Mouse (Mus musculus): ENCODE results near the gene Ackr1. TPM values are rescaled to one million over a fixed set of nuclear protein-coding genes. Genes with fewer than 3 reads are reported as not detected.

Gene Ackr1
- polyA plus RNA-seq, 1 experiment from 2014 or later = 1.9 TPM

DNA sequence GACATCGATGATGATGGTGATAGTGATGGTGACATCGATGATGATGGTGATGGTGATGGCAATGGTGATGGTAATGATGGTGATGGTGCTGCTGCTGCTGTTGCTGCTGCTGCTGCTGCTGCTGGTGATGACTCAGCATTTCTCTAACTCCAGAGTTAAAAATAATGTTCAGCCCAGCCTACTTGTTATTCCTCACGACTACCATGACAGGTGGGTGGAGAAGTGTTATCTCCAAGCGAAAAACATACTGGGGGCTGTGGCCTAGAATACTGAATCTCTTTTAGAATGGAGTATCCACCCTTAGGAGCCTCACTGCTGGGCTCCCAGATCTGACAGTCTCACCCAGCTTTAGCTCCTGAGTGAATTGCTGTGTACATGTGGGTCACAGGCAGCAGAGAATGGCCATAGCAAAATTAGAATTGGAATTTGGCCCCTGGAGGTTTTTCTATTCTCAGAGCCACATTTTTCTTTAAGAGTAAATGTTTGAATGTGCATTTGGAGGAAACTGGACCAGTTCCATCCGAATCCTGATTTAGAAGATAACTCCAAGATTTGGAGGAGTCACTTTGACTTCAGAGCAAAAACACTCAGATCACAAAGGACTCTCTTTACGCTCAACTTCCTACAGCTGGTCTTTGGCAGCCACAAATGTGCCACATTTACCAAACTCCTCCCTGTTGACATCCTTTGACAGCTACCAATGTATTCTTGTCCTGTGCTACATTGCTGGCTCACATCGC, 21.7 kb upstream of the Ackr1 start:
- no peak overlapping the region for H3K27ac ChIP-seq (ENCODE audit: low read length)
- 71% methylated on average over 7 of the region's 7 CpGs for WGBS
- H3K36me3 ChIP-seq (ENCODE audit: control insufficient read depth, insufficient read depth, low read length) = no peaks in the 10 kb centered on the region
- H3K9ac ChIP-seq (replicated peaks; ENCODE audit: low read depth, low read length) = no peak overlapping the region
- no peaks in the 10 kb centered on the region for H3K9me3 ChIP-seq (ENCODE audit: control insufficient read depth, low read depth, low read length)
- H3K27me3 ChIP-seq (ENCODE audit: control insufficient read depth, insufficient read depth, low read length) = no peaks in the 10 kb centered on the region
- ATAC-seq (ENCODE audit: insufficient number of reproducible peaks, insufficient read depth, low FRiP score, low read depth) = no peak
- no peaks in the 10 kb centered on the region for H3K4me1 ChIP-seq (ENCODE audit: control insufficient read depth, insufficient read depth, low read length)
- no peak overlapping the region for H3K4me2 ChIP-seq (replicated peaks; ENCODE audit: low read depth, low read length)
- H3K4me3 ChIP-seq (ENCODE audit: low read depth, low read length) = no peak overlapping the region

DNA sequence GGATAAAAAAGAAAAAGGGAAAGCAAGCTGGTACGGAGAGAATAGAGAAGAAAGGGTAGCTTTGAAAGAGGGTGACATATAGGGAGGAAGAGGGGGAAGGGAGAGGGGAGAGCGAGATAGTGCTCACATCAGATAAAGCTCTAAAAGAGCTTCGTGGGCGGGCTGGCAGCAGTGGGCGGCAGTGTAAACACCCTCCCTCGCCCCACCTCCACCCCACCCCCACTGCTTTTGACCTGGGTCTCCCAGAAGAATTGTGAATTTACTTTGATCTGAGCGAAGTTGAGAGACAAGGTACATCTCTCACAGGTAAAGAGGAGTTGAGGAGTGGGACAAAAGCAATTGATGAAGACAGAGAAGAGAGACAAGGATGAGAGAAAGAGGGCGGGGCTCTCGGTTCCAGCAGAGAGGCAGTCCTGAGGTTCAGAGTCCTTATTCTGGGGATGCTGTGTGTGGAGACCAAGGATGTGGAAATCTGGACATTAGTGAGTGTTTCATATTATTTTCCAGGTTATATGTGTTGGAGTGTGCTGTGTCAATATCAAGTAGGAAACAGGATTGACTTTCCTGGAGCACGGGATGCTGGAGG, 16.9 kb upstream of the Ackr1 start, which contains the start of gene Aim2:
TSS of gene Aim2 (plus strand) at position 508 of the 586 bp plus-strand sequence.
- ATAC-seq (ENCODE audit: insufficient number of reproducible peaks, insufficient read depth, low FRiP score, low read depth) = peak; percentile 68; the same call in 1 of the 2 replicates
- Histone ChIP-seq H3K36me3 (ENCODE audit: control insufficient read depth, insufficient read depth, low read length) (no peaks in the 10 kb centered on the region), H3K9ac (replicated peaks; ENCODE audit: low read depth, low read length) (no peak within 1 kb of the TSS; the same call in 1 of the 2 replicates), H3K4me2 (replicated peaks; ENCODE audit: low read depth, low read length) (peak within 1 kb of the TSS; percentile 47), H3K27me3 (ENCODE audit: control insufficient read depth, insufficient read depth, low read length) (no peaks in the 10 kb centered on the region), H3K4me1 (ENCODE audit: control insufficient read depth, insufficient read depth, low read length) (no peaks in the 10 kb centered on the region), H3K9me3 (ENCODE audit: control insufficient read depth, low read depth, low read length) (no peaks in the 10 kb centered on the region), H3K27ac (ENCODE audit: low read length) (no peak within 1 kb of the TSS), H3K4me3 (ENCODE audit: low read depth, low read length) (peak within 1 kb of the TSS; percentile 16)
- 11% methylated on average over 10 of the region's 10 CpGs for WGBS

DNA sequence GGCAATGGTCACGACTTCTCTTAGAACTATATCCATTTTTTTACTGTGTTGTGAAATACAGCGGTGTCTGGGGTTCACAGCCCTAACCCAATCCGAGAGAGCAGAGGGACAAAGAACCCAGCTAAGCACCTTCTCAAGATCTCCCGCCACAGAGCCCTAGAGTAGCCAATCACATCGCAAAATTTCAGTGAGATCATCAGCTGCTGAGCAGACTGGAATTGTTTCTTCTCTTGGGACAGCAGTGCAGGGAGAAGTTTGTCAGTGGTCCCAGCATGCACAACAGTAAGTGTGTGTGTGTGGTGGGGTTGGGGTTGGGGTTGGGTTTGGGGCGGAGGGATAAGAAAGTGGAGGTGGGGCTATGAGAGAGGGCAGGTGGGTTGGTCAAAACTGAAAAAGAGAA, 16.4 kb upstream of the Ackr1 start:
- Histone ChIP-seq H3K36me3 (ENCODE audit: control insufficient read depth, insufficient read depth, low read length) (no peaks in the 10 kb centered on the region), H3K4me3 (ENCODE audit: low read depth, low read length) (peak overlapping the region; percentile 16), H3K4me1 (ENCODE audit: control insufficient read depth, insufficient read depth, low read length) (no peaks in the 10 kb centered on the region), H3K4me2 (replicated peaks; ENCODE audit: low read depth, low read length) (peak overlapping the region; percentile 47), H3K9ac (replicated peaks; ENCODE audit: low read depth, low read length) (no peak overlapping the region; the same call in 1 of the 2 replicates), H3K27me3 (ENCODE audit: control insufficient read depth, insufficient read depth, low read length) (no peaks in the 10 kb centered on the region), H3K27ac (ENCODE audit: low read length) (no peak overlapping the region), H3K9me3 (ENCODE audit: control insufficient read depth, low read depth, low read length) (no peaks in the 10 kb centered on the region)
- ATAC-seq (ENCODE audit: insufficient number of reproducible peaks, insufficient read depth, low FRiP score, low read depth) = peak; percentile 84
- 4% methylated on average over 6 of the region's 6 CpGs for WGBS

DNA sequence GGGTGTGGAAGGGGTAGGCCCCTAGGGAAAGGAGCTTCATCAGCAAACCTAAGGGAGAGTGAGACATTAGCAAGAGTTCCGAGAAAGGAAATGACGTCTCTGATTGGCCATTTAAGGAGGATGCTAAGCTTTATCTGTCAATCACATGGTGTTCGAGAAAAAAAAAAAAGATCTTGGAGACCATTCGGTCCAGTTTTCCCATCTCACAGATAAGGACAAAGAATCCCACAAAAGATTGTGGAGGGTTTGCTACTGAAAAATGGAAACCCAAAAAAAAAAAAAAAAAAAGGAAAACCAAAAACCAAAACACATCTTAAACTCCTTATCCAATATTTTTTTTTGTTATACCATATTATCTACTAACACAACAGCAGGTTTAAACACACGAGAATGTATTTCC, 15.6 kb upstream of the Ackr1 start:
- Histone ChIP-seq H3K4me2 (replicated peaks; ENCODE audit: low read depth, low read length) (no peak overlapping the region), H3K4me3 (ENCODE audit: low read depth, low read length) (no peak overlapping the region), H3K27ac (ENCODE audit: low read length) (no peak overlapping the region), H3K36me3 (ENCODE audit: control insufficient read depth, insufficient read depth, low read length) (no peaks in the 10 kb centered on the region), H3K9ac (replicated peaks; ENCODE audit: low read depth, low read length) (no peak overlapping the region), H3K9me3 (ENCODE audit: control insufficient read depth, low read depth, low read length) (no peaks in the 10 kb centered on the region), H3K4me1 (ENCODE audit: control insufficient read depth, insufficient read depth, low read length) (no peaks in the 10 kb centered on the region), H3K27me3 (ENCODE audit: control insufficient read depth, insufficient read depth, low read length) (no peaks in the 10 kb centered on the region)
- no peak for ATAC-seq (ENCODE audit: insufficient number of reproducible peaks, insufficient read depth, low FRiP score, low read depth)
- 72% methylated on average over 5 of the region's 5 CpGs for WGBS

DNA sequence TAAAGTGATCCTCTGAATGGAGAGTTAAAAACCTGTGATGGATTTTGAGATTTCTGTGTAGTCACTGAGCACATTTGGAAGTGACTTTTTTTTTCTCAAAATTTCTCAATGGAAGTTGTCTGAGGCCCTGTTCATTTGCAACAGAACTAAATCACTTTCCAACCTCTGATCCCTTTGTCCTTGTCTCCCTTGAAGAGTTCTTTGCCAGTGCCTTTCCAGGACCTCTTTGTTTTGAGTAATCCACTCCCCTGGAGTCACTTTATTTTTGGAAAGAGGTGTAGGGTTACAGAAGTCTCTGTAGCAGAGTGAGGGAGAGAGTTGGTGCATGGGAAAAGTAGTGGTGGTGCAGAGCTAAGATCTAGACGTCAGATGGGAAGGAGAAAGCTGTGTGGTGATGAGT, 15.0 kb upstream of the Ackr1 start:
- H3K4me2 ChIP-seq (replicated peaks; ENCODE audit: low read depth, low read length) = no peak overlapping the region
- 36% methylated on average over 1 of the region's 1 CpGs for WGBS
- ATAC-seq (ENCODE audit: insufficient number of reproducible peaks, insufficient read depth, low FRiP score, low read depth) = no peak
- H3K9ac ChIP-seq (replicated peaks; ENCODE audit: low read depth, low read length) = no peak overlapping the region
- no peaks in the 10 kb centered on the region for H3K36me3 ChIP-seq (ENCODE audit: control insufficient read depth, insufficient read depth, low read length)
- H3K9me3 ChIP-seq (ENCODE audit: control insufficient read depth, low read depth, low read length) = no peaks in the 10 kb centered on the region
- no peaks in the 10 kb centered on the region for H3K27me3 ChIP-seq (ENCODE audit: control insufficient read depth, insufficient read depth, low read length)
- H3K4me1 ChIP-seq (ENCODE audit: control insufficient read depth, insufficient read depth, low read length) = no peaks in the 10 kb centered on the region
- no peak overlapping the region for H3K4me3 ChIP-seq (ENCODE audit: low read depth, low read length)
- H3K27ac ChIP-seq (ENCODE audit: low read length) = no peak overlapping the region

DNA sequence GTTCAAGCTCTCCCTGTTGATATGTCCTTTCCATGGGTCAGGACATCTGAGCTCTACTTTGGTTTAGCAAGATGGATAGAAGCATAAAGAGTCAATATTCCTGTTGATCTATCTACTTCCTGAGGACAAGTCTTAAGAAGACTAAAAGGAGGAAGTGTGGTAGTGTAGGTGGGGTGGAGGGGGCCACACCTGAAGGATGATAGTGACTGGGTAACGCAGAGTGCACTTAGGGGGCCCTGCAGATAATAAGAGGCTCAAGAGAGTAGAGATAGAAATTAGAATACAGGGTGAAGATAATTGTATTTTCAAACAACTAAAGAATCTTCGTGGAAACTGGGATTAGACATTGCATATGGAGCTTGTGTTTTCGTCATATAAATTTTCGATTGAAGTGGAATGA, 11.6 kb upstream of the Ackr1 start:
- H3K36me3 ChIP-seq (ENCODE audit: control insufficient read depth, insufficient read depth, low read length) = no peaks in the 10 kb centered on the region
- no peaks in the 10 kb centered on the region for H3K4me1 ChIP-seq (ENCODE audit: control insufficient read depth, insufficient read depth, low read length)
- no peak overlapping the region for H3K4me3 ChIP-seq (ENCODE audit: low read depth, low read length)
- WGBS = 86% methylated on average over 4 of the region's 4 CpGs
- H3K9me3 ChIP-seq (ENCODE audit: control insufficient read depth, low read depth, low read length) = no peaks in the 10 kb centered on the region
- H3K9ac ChIP-seq (replicated peaks; ENCODE audit: low read depth, low read length) = no peak overlapping the region
- H3K4me2 ChIP-seq (replicated peaks; ENCODE audit: low read depth, low read length) = no peak overlapping the region
- no peaks in the 10 kb centered on the region for H3K27me3 ChIP-seq (ENCODE audit: control insufficient read depth, insufficient read depth, low read length)
- no peak for ATAC-seq (ENCODE audit: insufficient number of reproducible peaks, insufficient read depth, low FRiP score, low read depth)
- no peak overlapping the region for H3K27ac ChIP-seq (ENCODE audit: low read length)

DNA sequence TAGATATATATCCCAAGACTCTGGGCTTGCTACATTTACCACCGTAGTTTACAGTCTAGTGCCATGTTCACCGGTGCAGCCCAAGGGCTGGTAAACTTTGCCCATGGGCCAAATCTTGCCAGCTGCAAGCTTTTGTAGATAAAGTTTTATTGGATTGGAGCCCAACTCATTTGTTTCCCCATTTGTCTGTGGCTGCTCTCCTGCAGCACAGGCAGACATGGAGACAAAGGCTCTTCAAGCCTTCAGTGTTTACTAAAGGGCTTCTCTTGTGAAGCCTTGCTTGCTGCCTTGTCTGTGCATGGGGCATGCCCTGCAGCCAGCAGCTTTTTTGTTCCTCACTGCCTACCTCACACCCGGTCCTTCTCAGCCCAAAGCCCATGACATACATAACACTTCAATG, 10.4 kb upstream of the Ackr1 start:
- no peaks in the 10 kb centered on the region for H3K36me3 ChIP-seq (ENCODE audit: control insufficient read depth, insufficient read depth, low read length)
- no peak overlapping the region for H3K4me3 ChIP-seq (ENCODE audit: low read depth, low read length)
- no peak overlapping the region for H3K4me2 ChIP-seq (replicated peaks; ENCODE audit: low read depth, low read length)
- no peak overlapping the region for H3K9ac ChIP-seq (replicated peaks; ENCODE audit: low read depth, low read length)
- no peaks in the 10 kb centered on the region for H3K27me3 ChIP-seq (ENCODE audit: control insufficient read depth, insufficient read depth, low read length)
- H3K27ac ChIP-seq (ENCODE audit: low read length) = no peak overlapping the region
- no peak for ATAC-seq (ENCODE audit: insufficient number of reproducible peaks, insufficient read depth, low FRiP score, low read depth)
- no peaks in the 10 kb centered on the region for H3K9me3 ChIP-seq (ENCODE audit: control insufficient read depth, low read depth, low read length)
- no peaks in the 10 kb centered on the region for H3K4me1 ChIP-seq (ENCODE audit: control insufficient read depth, insufficient read depth, low read length)
- 75% methylated on average over 3 of the region's 3 CpGs for WGBS

DNA sequence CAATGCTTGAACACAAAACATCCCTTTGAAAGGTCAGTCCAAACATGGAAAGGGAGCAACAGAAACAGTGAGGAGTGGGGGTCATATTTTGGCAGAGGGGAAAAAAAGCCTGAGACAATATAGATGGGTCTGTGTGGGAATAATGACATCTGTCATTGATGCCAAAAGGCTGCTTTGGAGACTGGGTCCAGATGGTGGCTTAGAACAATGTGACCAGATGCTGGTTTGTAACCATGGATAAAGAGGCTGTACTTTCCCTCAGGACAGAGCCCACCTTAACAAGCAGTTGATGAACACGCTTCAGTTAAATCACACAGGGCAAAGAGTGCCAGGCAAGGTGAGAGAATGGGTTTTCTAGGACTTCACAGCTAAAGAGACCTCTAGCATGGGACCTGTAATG, 8.9 kb upstream of the Ackr1 start:
- H3K9ac ChIP-seq (replicated peaks; ENCODE audit: low read depth, low read length) = no peak overlapping the region
- H3K4me3 ChIP-seq (ENCODE audit: low read depth, low read length) = no peak overlapping the region
- no peak for ATAC-seq (ENCODE audit: insufficient number of reproducible peaks, insufficient read depth, low FRiP score, low read depth)
- H3K9me3 ChIP-seq (ENCODE audit: control insufficient read depth, low read depth, low read length) = no peaks in the 10 kb centered on the region
- 80% methylated on average over 1 of the region's 1 CpGs for WGBS
- H3K36me3 ChIP-seq (ENCODE audit: control insufficient read depth, insufficient read depth, low read length) = no peaks in the 10 kb centered on the region
- H3K27me3 ChIP-seq (ENCODE audit: control insufficient read depth, insufficient read depth, low read length) = no peaks in the 10 kb centered on the region
- no peak overlapping the region for H3K4me2 ChIP-seq (replicated peaks; ENCODE audit: low read depth, low read length)
- no peaks in the 10 kb centered on the region for H3K4me1 ChIP-seq (ENCODE audit: control insufficient read depth, insufficient read depth, low read length)
- no peak overlapping the region for H3K27ac ChIP-seq (ENCODE audit: low read length)

Measured in stomach, embryonic 14.5 days (tissue).